Mouse (Mus musculus) forebrain, embryonic 16.5 days (tissue): ENCODE measurements at regions not wholly inside any gene's neighbourhood (a gene's known extent, or its start where the extent isn't known, plus 50 kb on each side); places are given as distances from the start of the nearest gene placed in this dataset.

Experiments
- ATAC-seq: fragments of 200-750 bp; cut with Nextera tagmentation; 2 replicates; pipeline ENCODE4 v1.8.0; 2017; ENCODE audit warnings: mild to moderate bottlenecking, moderate library complexity
- H3K27ac ChIP-seq: fragments of 300-500 bp; sonication (generic); 2 replicates; pipeline ENCODE4 v1.5.1; 2014; ENCODE audit warnings: low read length, control low read depth
- H3K27me3 ChIP-seq: fragments of 300-500 bp; sonication (generic); replicated peaks from 2 replicates; pipeline ENCODE4 v1.6.1; 2014; ENCODE audit warnings: low read length; ENCODE audit not compliant: control insufficient read depth, insufficient read depth
- H3K36me3 ChIP-seq: fragments of 300-500 bp; sonication (generic); 2 replicates; pipeline ENCODE4 v1.6.1; 2014; ENCODE audit not compliant: control insufficient read depth, insufficient read depth
- H3K4me1 ChIP-seq: fragments of 300-500 bp; sonication (generic); replicated peaks from 2 replicates; pipeline ENCODE4 v1.6.1; 2014; ENCODE audit warnings: low read length; ENCODE audit not compliant: control insufficient read depth, insufficient read depth
- H3K4me2 ChIP-seq: fragments of 300-500 bp; sonication (generic); 2 replicates; pipeline ENCODE4 v1.6.1; 2014; ENCODE audit warnings: mild to moderate bottlenecking, low read length, control low read depth
- H3K4me3 ChIP-seq: fragments of 300-500 bp; sonication (generic); replicated peaks from 2 replicates; pipeline ENCODE4 v1.5.1; 2014; ENCODE audit warnings: mild to moderate bottlenecking, low read length, control low read depth
- H3K9ac ChIP-seq: fragments of 300-500 bp; sonication (generic); replicated peaks from 2 replicates; pipeline ENCODE4 v1.6.1; 2014; ENCODE audit warnings: low read depth, low read length, control low read depth
- H3K9me3 ChIP-seq: fragments of 300-500 bp; sonication (generic); 2 replicates; pipeline ENCODE4 v1.6.1; 2016; ENCODE audit warnings: low read length; ENCODE audit not compliant: control insufficient read depth
- WGBS: fragments of 180-500 bp; shearing (Covaris S2); extraction: QIAGEN DNeasy Blood & Tissue Kit; methylation state at CpG from one replicate; pipeline ENCODE4 v1.1.7; 2014; 5-methylcytosine and 5-hydroxymethylcytosine counted together

DNA sequence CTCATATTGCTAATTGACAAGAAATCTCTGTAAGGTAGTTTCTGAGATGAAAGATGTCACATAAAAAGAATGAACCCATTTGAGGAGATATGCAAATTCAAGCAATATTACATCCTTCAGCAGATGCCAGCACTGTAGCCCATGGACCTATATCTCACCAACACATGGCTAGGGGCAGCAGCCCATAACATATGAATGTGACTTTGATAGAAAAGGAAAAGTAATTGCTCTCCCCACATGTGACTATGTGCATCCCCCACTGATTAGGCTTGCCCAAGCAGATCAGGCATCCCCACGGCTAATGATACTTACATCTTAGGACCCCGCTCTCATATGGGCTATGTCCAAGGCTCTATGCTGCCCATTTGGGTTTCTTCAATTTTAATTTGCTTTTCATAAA, 56.0 kb upstream of the Bmp2k start:
- Histone ChIP-seq H3K4me3 (no peak overlapping the region), H3K9ac (no peak overlapping the region), H3K27me3 (no peaks in the 10 kb centered on the region), H3K27ac (no peak overlapping the region), H3K4me1 (peaks cover 6% of the 10 kb centered on the region), H3K4me2 (no peak overlapping the region), H3K9me3 (no peaks in the 10 kb centered on the region), H3K36me3 (no peaks in the 10 kb centered on the region)
- 83% methylated on average over 2 of the region's 2 CpGs for WGBS
- no peak for ATAC-seq
